Mouse (Mus musculus) CH12.LX (cell line): ENCODE results near the gene Pbld1. TPM values are rescaled to one million over a fixed set of nuclear protein-coding genes. Genes with fewer than 3 reads are reported as not detected.
"Not testable (repeated sequence)": the region's sequence is repeated elsewhere in the genome, so short reads cannot be mapped to it uniquely, and the experiment has no call there.

Source experiments
- DNase-seq: peaks from one replicate; pipeline ENCODE4 v3.0.0-alpha.2; 2013; ENCODE audit errors: extremely low read depth
- H3K27ac ChIP-seq: 2 replicates; pipeline ENCODE4 v1.5.1; 2012; ENCODE audit warnings: low read depth, mild to moderate bottlenecking, control low read depth, moderate library complexity; ENCODE audit not compliant: insufficient read depth
- H3K27me3 ChIP-seq: replicated peaks from 2 replicates; pipeline ENCODE3; 2012; ENCODE audit warnings: inconsistent platforms
- H3K36me3 ChIP-seq, 2 experiments: replicated peaks in 1 of 2; 2 replicates each; pipeline versions ENCODE3 to v1.6.1; 2012; ENCODE audit warnings: inconsistent platforms in 1 of 2, low read length in 1 of 2, mild to moderate bottlenecking in 1 of 2, mixed read lengths in 1 of 2, moderate library complexity in 1 of 2; ENCODE audit not compliant: control insufficient read depth in 1 of 2, insufficient read depth in 1 of 2
- H3K4me1 ChIP-seq, 2 experiments: 2 replicates each; pipeline ENCODE4 v1.6.1; 2012; ENCODE audit warnings: inconsistent platforms in 1 of 2, moderate library complexity in 1 of 2; ENCODE audit not compliant: insufficient read depth in 2 of 2, control insufficient read depth in 1 of 2
- H3K4me2 ChIP-seq: 2 replicates; pipeline ENCODE4 v1.6.1; 2012; ENCODE audit warnings: low read depth, mild to moderate bottlenecking, control low read depth; ENCODE audit not compliant: poor library complexity, insufficient read depth, severe bottlenecking
- H3K4me3 ChIP-seq, 3 experiments: fragments of 150-350 bp in 1 of 3; sonication (generic) in 1 of 3; replicated peaks in 1 of 3; 2 replicates each; pipeline versions ENCODE3 to v1.5.1; 2011 to 2012; ENCODE audit warnings: low read depth in 2 of 3, low read length in 2 of 3, mild to moderate bottlenecking in 2 of 3, moderate library complexity in 2 of 3, control low read depth in 1 of 3, improper control_type of control experiment in 1 of 3, inconsistent platforms in 1 of 3, mixed read lengths in 1 of 3; ENCODE audit not compliant: poor library complexity in 1 of 3
- H3K79me2 ChIP-seq: replicated peaks from 2 replicates; pipeline ENCODE4 v1.6.1; 2012; ENCODE audit warnings: mild to moderate bottlenecking, moderate library complexity; ENCODE audit not compliant: control insufficient read depth, poor library complexity, insufficient read depth, severe bottlenecking; ENCODE audit errors: extremely low read depth
- H3K9ac ChIP-seq: 2 replicates; pipeline ENCODE4 v1.6.1; 2012; ENCODE audit warnings: low read depth, mild to moderate bottlenecking, control low read depth, moderate library complexity; ENCODE audit not compliant: insufficient read depth
- H3K9me3 ChIP-seq: replicated peaks from 2 replicates; pipeline ENCODE3; 2012; ENCODE audit warnings: low read length, inconsistent platforms, mixed read lengths
- CHD2 ChIP-seq: IDR thresholded peaks from 2 replicates; pipeline ENCODE4 v1.6.1; 2011; ENCODE audit warnings: low read length, improper control_type of control experiment
- CTCF ChIP-seq, 2 experiments: IDR thresholded peaks in 1 of 2; conservative IDR thresholded peaks in 1 of 2; 2 replicates each; pipeline ENCODE4 v1.5.1; 2011 to 2012; ENCODE audit warnings: low read depth in 2 of 2, low read length in 2 of 2, improper control_type of control experiment in 1 of 2, inconsistent platforms in 1 of 2, mild to moderate bottlenecking in 1 of 2, moderate library complexity in 1 of 2
- E2F4 ChIP-seq: IDR thresholded peaks from 2 replicates; pipeline ENCODE4 v1.6.1; 2011; ENCODE audit warnings: low read depth, low read length, improper control_type of control experiment; ENCODE audit not compliant: insufficient replicate concordance
- ELF1 ChIP-seq: IDR thresholded peaks from 2 replicates; pipeline ENCODE4 v1.6.1; 2014; ENCODE audit warnings: low read depth, mild to moderate bottlenecking, inconsistent platforms, low read length, improper control_type of control experiment
- HCFC1 ChIP-seq: IDR thresholded peaks from 2 replicates; pipeline ENCODE4 v1.6.1; 2012; ENCODE audit warnings: low read depth, mild to moderate bottlenecking, inconsistent platforms, low read length, improper control_type of control experiment
- MYC ChIP-seq: IDR thresholded peaks from 2 replicates; pipeline ENCODE4 v1.6.1; 2011; ENCODE audit warnings: low read depth, mild to moderate bottlenecking, improper control_type of control experiment, low read length
- NELFE ChIP-seq: IDR thresholded peaks from 2 replicates; pipeline ENCODE4 v1.6.1; 2011; ENCODE audit warnings: low read depth, low read length, improper control_type of control experiment
- RCOR1 ChIP-seq: conservative IDR thresholded peaks from 2 replicates; pipeline ENCODE4 v1.6.1; 2012; ENCODE audit warnings: low read depth, mild to moderate bottlenecking, inconsistent platforms, low read length, improper control_type of control experiment
- SMC3 ChIP-seq: IDR thresholded peaks from 2 replicates; pipeline ENCODE4 v1.6.1; 2011; ENCODE audit warnings: low read depth, low read length, improper control_type of control experiment
- TCF12 ChIP-seq: IDR thresholded peaks from 2 replicates; pipeline ENCODE4 v1.6.1; 2014; ENCODE audit warnings: low read depth, mild to moderate bottlenecking, inconsistent platforms, low read length, improper control_type of control experiment
- USF2 ChIP-seq: conservative IDR thresholded peaks from 2 replicates; pipeline ENCODE4 v1.6.1; 2011; ENCODE audit warnings: low read depth, low read length, improper control_type of control experiment
- dilution Hi-C: fragments of 300-500 bp; cut with MboI; formaldehyde crosslinking; loops from 2 replicates; pipeline ENCODE4 v1.14.3; 2020; ENCODE audit warnings: low sequenced_read_pairs; ENCODE audit not compliant: extremely low pct_unique_long_range_greater_than_20kb, extremely low pct_ligation_motif_present
- in situ Hi-C: fragments of 300-500 bp; cut with MboI; formaldehyde crosslinking; loops from 3 replicates; pipeline ENCODE4 v1.14.3; 2019; ENCODE audit warnings: low sequenced_read_pairs, low pct_ligation_motif_present, low pct_unique_long_range_greater_than_20kb, mixed read lengths
- polyA plus RNA-seq: library from polyadenylated mRNA; unstranded; fragments of >175 nt; gene quantifications from 2 replicates; pipeline ENCODE4 v1.2.1, GENCODE M21; 2012; ENCODE audit warnings: low read depth; ENCODE audit not compliant: insufficient read length
- total RNA-seq, 2 experiments: library from RNA; depleted of rRNA; stranded (reverse); fragments of 300-350 nt in 1 of 2; fragments of >200 nt in 1 of 2; gene quantifications; 2 replicates each; pipeline ENCODE4 v1.2.3; 2012 to 2014

The Pbld1 gene
- total and polyA plus RNA-seq, 3 experiments, result 0.04 to 0.49 TPM; not detected in 1

DNA sequence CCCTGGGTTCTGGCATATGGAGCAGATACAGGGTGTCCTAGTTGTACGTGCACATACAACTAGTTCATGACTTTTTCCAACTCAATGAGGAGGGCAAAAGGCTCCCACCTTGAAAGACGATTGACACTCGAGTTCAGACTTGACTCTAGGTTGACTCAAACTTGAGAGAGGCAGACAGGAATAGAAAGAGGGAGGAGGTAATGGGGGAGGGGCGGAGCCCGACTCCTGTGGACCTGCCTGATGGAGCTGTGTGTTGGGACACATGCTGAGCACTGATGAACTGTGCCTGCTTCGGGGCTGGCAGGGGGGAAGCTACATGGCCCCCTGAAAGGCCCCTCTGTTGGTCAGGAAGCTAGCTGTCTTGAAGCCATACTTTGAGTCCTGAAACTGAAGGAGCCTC is 7.0 kb upstream of the Pbld1 start:
- no peaks in the 10 kb centered on the region for H3K36me3 ChIP-seq
- TF ChIP-seq E2F4 (no peak), NELFE (no peak), USF2 (no peak), ELF1 (no peak), MYC (no peak), TCF12 (no peak), HCFC1 (no peak), CHD2 (peak; percentile 52; the same call in 1 of the 2 replicates)
- dilution Hi-C loops, result no loop called here
- no peaks in the 10 kb centered on the region for H3K27me3 ChIP-seq
- H3K9ac ChIP-seq, result no peak overlapping the region
- peaks cover 4 to 20% of the 10 kb centered on the region in 2 experiments; a peak in 3 of 4 replicates for H3K4me1 ChIP-seq
- no peak overlapping the region for H3K4me2 ChIP-seq
- in situ Hi-C loops, result no loop called here
- H3K79me2 ChIP-seq, result no peaks in the 10 kb centered on the region
- H3K27ac ChIP-seq, result no peak overlapping the region
- H3K4me3 ChIP-seq, result no peak overlapping the region
- H3K9me3 ChIP-seq, result no peaks in the 10 kb centered on the region
- DNase-seq, result peak; percentile 19

DNA sequence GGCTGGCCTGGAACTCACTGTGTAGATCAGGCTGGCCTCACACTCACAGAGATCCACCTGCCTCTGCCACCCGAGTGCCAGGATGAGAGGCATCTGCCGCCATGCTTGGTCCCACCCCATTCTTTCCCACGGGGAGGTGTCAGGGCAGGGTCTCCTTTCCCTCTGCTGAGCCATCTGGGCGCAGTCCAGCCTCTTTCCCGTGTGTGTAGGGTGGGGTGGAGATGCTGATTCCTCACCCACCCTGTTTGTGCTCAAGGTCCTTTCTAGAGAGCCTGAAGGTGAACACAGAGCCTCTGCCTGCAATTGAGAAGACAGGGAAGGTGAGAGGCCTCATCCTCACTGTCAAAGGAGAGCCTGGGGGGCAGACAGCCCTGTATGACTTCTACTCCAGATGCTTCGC is 5.9 kb upstream of the Pbld1 start:
- H3K9me3 ChIP-seq, H3K79me2 ChIP-seq, H3K36me3 ChIP-seq, H3K4me3 ChIP-seq, dilution Hi-C loops, in situ Hi-C loops, H3K27ac ChIP-seq, H3K9ac ChIP-seq, H3K27me3 ChIP-seq, H3K4me2 ChIP-seq, DNase-seq: not testable (repeated sequence)
- H3K4me1 ChIP-seq, result peaks cover 4 to 13% of the 10 kb centered on the region in 2 experiments; a peak in 3 of 4 replicates

DNA sequence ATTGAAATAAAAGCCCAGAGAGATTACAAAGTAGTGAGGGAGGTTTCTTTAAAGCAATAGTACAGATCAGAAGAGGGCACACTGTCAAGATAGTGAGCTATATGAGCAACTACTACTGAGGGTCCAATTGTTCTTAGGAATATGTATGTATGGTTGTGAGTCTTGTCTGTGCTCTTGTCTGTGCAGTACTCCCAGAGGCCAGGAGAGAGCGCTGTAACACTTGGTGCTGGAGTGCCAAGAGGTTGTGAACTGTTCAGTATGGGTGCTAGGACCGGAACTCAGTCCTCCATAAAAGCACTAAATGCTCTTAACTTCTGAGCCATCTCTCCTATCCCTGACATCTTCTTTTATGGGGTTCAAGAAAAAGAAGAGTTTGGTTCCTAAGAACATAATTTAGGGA is 5.4 kb upstream of the Pbld1 start:
- Histone ChIP-seq H3K4me1 (peaks cover 4 to 9% of the 10 kb centered on the region in 2 experiments; a peak in 3 of 4 replicates), H3K27me3 (no peaks in the 10 kb centered on the region), H3K9me3 (no peaks in the 10 kb centered on the region), H3K9ac (no peak overlapping the region), H3K79me2 (no peaks in the 10 kb centered on the region), H3K36me3 (no peaks in the 10 kb centered on the region), H3K4me2 (no peak overlapping the region), H3K4me3 (no peak overlapping the region)
- dilution Hi-C loops, result no loop called here
- in situ Hi-C loops, result no loop called here
- no peak for DNase-seq
- TF ChIP-seq RCOR1 (no peak), CTCF (conservative IDR thresholded peaks at IDR 0.05 in 1 of 2, IDR thresholded peaks at IDR 0.05 in 1 of 2; ENCODE audit: low read depth in 2 of 2, low read length in 2 of 2) (peak in 1 of 2 experiments; percentile 18; a peak in 2 of 4 replicates), SMC3 (0 out of 2 replicates have a peak, but pooled peaks have one; percentile 3)
- TF ChIP-seq, all 38 proteins: peak for 2
- H3K27ac ChIP-seq, result no peak overlapping the region
